Mouse (Mus musculus) intestine, embryonic 14.5 days (tissue): ENCODE measurements around the gene Itga2b. TPM values are rescaled to one million over a fixed set of nuclear protein-coding genes. Genes with fewer than 3 reads are reported as not detected.

Experiments used
- ATAC-seq: fragments of 200-750 bp; cut with Nextera tagmentation; replicated peaks from 2 replicates; pipeline ENCODE4 v1.8.0; 2017; ENCODE audit warnings: low read depth, moderate number of reproducible peaks, moderate TSS enrichment, moderate library complexity; ENCODE audit not compliant: low FRiP score, low TSS enrichment
- DNase-seq: peaks from one replicate; pipeline ENCODE4 v3.0.0-alpha.2; 2018; ENCODE audit warnings: low spot score
- H3K27ac ChIP-seq: fragments of 300-500 bp; sonication (generic); 2 replicates; pipeline ENCODE4 v1.5.1; 2014; ENCODE audit warnings: low read depth, mild to moderate bottlenecking, control low read depth
- H3K27me3 ChIP-seq: fragments of 300-500 bp; sonication (generic); replicated peaks from 2 replicates; pipeline ENCODE4 v1.6.1; 2014; ENCODE audit warnings: low read length, control low read depth; ENCODE audit not compliant: control insufficient read depth, insufficient read depth
- H3K36me3 ChIP-seq: fragments of 300-500 bp; sonication (generic); 2 replicates; pipeline ENCODE4 v1.6.1; 2014; ENCODE audit warnings: low read length, control low read depth; ENCODE audit not compliant: control insufficient read depth, insufficient read depth
- H3K4me1 ChIP-seq: fragments of 300-500 bp; sonication (generic); replicated peaks from 2 replicates; pipeline ENCODE4 v1.6.1; 2014; ENCODE audit warnings: low read length, control low read depth, mixed read lengths; ENCODE audit not compliant: control insufficient read depth, insufficient read depth
- H3K4me2 ChIP-seq: fragments of 300-500 bp; sonication (generic); 2 replicates; pipeline ENCODE4 v1.6.1; 2014; ENCODE audit warnings: low read length
- H3K4me3 ChIP-seq: fragments of 300-500 bp; sonication (generic); 2 replicates; pipeline ENCODE4 v1.5.1; 2014; ENCODE audit warnings: low read depth, low read length, control low read depth, mixed read lengths
- H3K9ac ChIP-seq: fragments of 300-500 bp; sonication (generic); 2 replicates; pipeline ENCODE4 v1.6.1; 2014; ENCODE audit warnings: mild to moderate bottlenecking, low read length
- H3K9me3 ChIP-seq: fragments of 300-500 bp; sonication (generic); 2 replicates; pipeline ENCODE4 v1.6.1; 2016; ENCODE audit warnings: low read length, control low read depth; ENCODE audit not compliant: control insufficient read depth
- whole genome bisulfite sequencing: fragments of 180-500 bp; shearing (Covaris S2); extraction: QIAGEN DNeasy Blood & Tissue Kit; methylation state at CpG from one replicate; pipeline ENCODE4 v1.1.7; 2014; 5-methylcytosine and 5-hydroxymethylcytosine counted together
- polyA plus RNA-seq: library from polyadenylated mRNA; unstranded; fragments of >200 nt; fragmentation: Nextera tagmentation; extraction: Ambion mirVana; gene quantifications from 2 replicates; pipeline ENCODE4 v1.2.1, GENCODE M21; 2014

The Itga2b gene
- polyA plus RNA-seq, 1 experiment from 2014 or later, result 6.4 TPM

GRCm38 (mm10) chr11:102467041-102467631, 2.8 kb downstream of the Itga2b start:
- H3K9ac ChIP-seq, result peak overlapping the region; percentile 50
- peak overlapping the region; percentile 92 for H3K4me2 ChIP-seq
- no peaks in the 10 kb centered on the region for H3K36me3 ChIP-seq
- under 1% methylated on average over 37 of the region's 37 CpGs for WGBS
- peak; percentile 91 for ATAC-seq
- DNase-seq, result peak; percentile 97
- H3K9me3 ChIP-seq, result no peaks in the 10 kb centered on the region
- peak overlapping the region; percentile 54; the same call in 1 of the 2 replicates for H3K27ac ChIP-seq
- peaks cover 15% of the 10 kb centered on the region for H3K4me1 ChIP-seq
- peaks cover 12% of the 10 kb centered on the region; the same call in 1 of the 2 replicates for H3K27me3 ChIP-seq
- peak overlapping the region; percentile 41 for H3K4me3 ChIP-seq

GRCm38 (mm10) chr11:102465713-102466436, 4.0 kb downstream of the Itga2b start:
- peaks cover 12% of the 10 kb centered on the region; the same call in 1 of the 2 replicates for H3K27me3 ChIP-seq
- ATAC-seq (no peak), DNase-seq (peak; percentile 67)
- no peak overlapping the region for H3K4me3 ChIP-seq
- H3K9ac ChIP-seq, result no peak overlapping the region
- peak overlapping the region; percentile 27 for H3K4me2 ChIP-seq
- H3K36me3 ChIP-seq, result no peaks in the 10 kb centered on the region
- no peaks in the 10 kb centered on the region for H3K9me3 ChIP-seq
- no peak overlapping the region for H3K27ac ChIP-seq
- 12% methylated on average over 26 of the region's 26 CpGs for WGBS
- peaks cover 15% of the 10 kb centered on the region for H3K4me1 ChIP-seq

DNA sequence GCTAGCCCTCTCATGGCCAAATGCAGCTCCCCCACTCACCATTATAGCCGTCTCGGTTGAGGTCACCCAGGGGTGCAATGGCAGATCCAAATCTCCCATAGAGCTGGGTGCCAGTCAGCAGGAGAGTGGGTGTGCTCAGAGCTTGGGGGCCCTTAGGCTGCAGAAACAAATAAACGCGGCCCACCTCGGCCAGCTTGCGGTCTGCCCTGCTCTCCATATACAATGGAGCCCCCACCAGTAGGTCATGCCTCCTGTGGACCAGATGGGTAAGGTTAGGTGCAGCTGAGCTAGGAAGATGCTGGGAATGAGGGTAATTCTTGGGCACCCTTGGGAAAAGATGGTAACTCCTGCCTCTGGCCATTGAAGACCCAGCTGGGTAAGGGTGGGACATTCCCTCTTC, 5.0 kb downstream of the Itga2b start:
- H3K36me3 ChIP-seq, result no peaks in the 10 kb centered on the region
- H3K9ac ChIP-seq, result no peak overlapping the region
- H3K27ac ChIP-seq, result no peak overlapping the region
- ATAC-seq, result no peak
- WGBS, result 94% methylated on average over 6 of the region's 6 CpGs
- peaks cover 15% of the 10 kb centered on the region for H3K4me1 ChIP-seq
- H3K27me3 ChIP-seq, result peaks cover 12% of the 10 kb centered on the region; the same call in 1 of the 2 replicates
- H3K9me3 ChIP-seq, result no peaks in the 10 kb centered on the region
- no peak for DNase-seq
- H3K4me3 ChIP-seq, result no peak overlapping the region
- H3K4me2 ChIP-seq, result no peak overlapping the region

- no peaks in the 10 kb centered on the region for H3K9me3 ChIP-seq
- H3K4me1 ChIP-seq, result peaks cover 7% of the 10 kb centered on the region; the same call in 1 of the 2 replicates
- no peak overlapping the region for H3K27ac ChIP-seq
- DNase-seq, result no peak
- whole genome bisulfite sequencing, result 86% methylated on average over 3 of the region's 3 CpGs
- no peak overlapping the region for H3K4me3 ChIP-seq
- H3K9ac ChIP-seq, result no peak overlapping the region
- peaks cover 15% of the 10 kb centered on the region; the same call in 1 of the 2 replicates for H3K27me3 ChIP-seq
- ATAC-seq, result no peak
- H3K36me3 ChIP-seq, result no peaks in the 10 kb centered on the region
- no peak overlapping the region for H3K4me2 ChIP-seq
Observed at GRCm38 (mm10) chr11:102461764-102462163, 8.2 kb downstream of the Itga2b start.

DNA sequence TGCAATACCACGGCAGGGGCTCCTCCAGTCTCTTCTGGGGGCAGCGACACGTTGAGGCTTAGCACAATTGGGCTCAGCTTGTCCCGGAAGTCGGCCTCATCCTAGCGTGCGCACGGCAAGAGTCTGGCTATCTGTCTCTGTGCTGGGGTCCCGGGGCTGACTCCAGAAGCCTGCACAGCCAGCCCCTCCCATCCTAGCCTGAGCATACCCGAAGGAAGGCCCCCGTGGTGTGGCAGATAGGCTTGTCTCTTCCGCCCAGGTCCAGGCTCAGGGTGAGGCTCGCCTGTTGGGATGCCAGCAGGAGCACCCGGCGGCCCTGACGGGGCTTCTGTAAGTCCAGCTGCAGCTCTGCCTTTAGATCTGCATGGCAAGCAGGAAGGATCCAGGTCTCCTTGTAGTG, 9.4 kb downstream of the Itga2b start:
- Histone ChIP-seq H3K4me1 (0 out of 2 replicates have a peak, but pooled peaks cover 3% of the 10 kb centered on the region), H3K4me2 (no peak overlapping the region), H3K9me3 (no peaks in the 10 kb centered on the region), H3K9ac (no peak overlapping the region), H3K27me3 (peaks cover 13% of the 10 kb centered on the region; the same call in 1 of the 2 replicates), H3K27ac (no peak overlapping the region), H3K4me3 (no peak overlapping the region), H3K36me3 (no peaks in the 10 kb centered on the region)
- DNase-seq, result no peak
- WGBS, result 60% methylated on average over 16 of the region's 16 CpGs
- no peak for ATAC-seq

GRCm38 (mm10) chr11:102455740-102456396, 14.1 kb downstream of the Itga2b start:
- Histone ChIP-seq H3K4me1 (0 out of 2 replicates have a peak, but pooled peaks cover 6% of the 10 kb centered on the region), H3K4me2 (peak overlapping the region; percentile 82), H3K27ac (peak overlapping the region; percentile 38), H3K9ac (peak overlapping the region; percentile 42), H3K9me3 (no peaks in the 10 kb centered on the region), H3K4me3 (peak overlapping the region; percentile 49), H3K27me3 (peaks cover 3% of the 10 kb centered on the region; the same call in 1 of the 2 replicates), H3K36me3 (no peaks in the 10 kb centered on the region)
- ATAC-seq (peak; percentile 92), DNase-seq (peak; percentile 93)
- under 1% methylated on average over 39 of the region's 40 CpGs for WGBS

DNA sequence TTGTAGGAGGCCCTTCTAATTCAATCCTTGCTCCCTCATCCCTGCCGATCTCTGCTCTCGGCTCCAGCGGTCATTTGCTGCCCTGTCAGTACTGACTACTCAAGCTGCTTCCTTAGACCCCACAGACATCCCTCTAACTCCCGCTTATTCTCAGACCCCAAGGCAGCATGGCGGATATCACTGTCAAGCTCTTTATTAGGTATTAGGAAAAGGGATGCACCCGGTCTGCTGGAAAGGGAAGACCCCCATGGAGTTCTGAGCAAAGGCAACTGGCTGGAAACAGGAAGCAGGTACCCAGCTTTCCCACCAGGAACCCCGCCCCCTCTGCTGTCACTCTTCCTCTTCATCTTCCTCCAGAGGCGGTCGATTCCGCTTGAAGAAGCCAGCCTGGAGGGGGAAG, 16.8 kb downstream of the Itga2b start:
- 14% methylated on average over 10 of the region's 10 CpGs for WGBS
- H3K9me3 ChIP-seq, result no peaks in the 10 kb centered on the region
- no peak overlapping the region for H3K4me2 ChIP-seq
- H3K27ac ChIP-seq, result no peak overlapping the region
- no peak for ATAC-seq
- no peaks in the 10 kb centered on the region for H3K36me3 ChIP-seq
- H3K4me3 ChIP-seq, result no peak overlapping the region
- DNase-seq, result no peak
- peaks cover 15% of the 10 kb centered on the region for H3K4me1 ChIP-seq
- no peak overlapping the region for H3K9ac ChIP-seq
- peaks cover 4% of the 10 kb centered on the region for H3K27me3 ChIP-seq

GRCm38 (mm10) chr11:102449043-102450008, 20.6 kb downstream of the Itga2b start:
- no peak overlapping the region for H3K4me2 ChIP-seq
- no peak overlapping the region for H3K27ac ChIP-seq

More at GRCm38 (mm10) chr11:102449043-102450008, 20.6 kb downstream of the Itga2b start:
- Histone ChIP-seq H3K36me3 (no peaks in the 10 kb centered on the region), H3K4me3 (no peak overlapping the region), H3K27me3 (peaks cover 4% of the 10 kb centered on the region; the same call in 1 of the 2 replicates), H3K4me1 (peaks cover 35% of the 10 kb centered on the region), H3K9me3 (no peaks in the 10 kb centered on the region), H3K9ac (no peak overlapping the region)
- 44% methylated on average over 17 of the region's 17 CpGs for WGBS
- DNase-seq, result no peak
- ATAC-seq, result no peak
